Mouse (Mus musculus) spleen, adult 2 months (tissue): ENCODE results near the gene Cpt1c.

Experiments used
- CTCF ChIP-seq: fragments of 200-500 bp; IDR thresholded peaks from 2 replicates; pipeline ENCODE4 v1.5.1; 2011; ENCODE audit warnings: mild to moderate bottlenecking, inconsistent platforms; ENCODE audit not compliant: insufficient read depth, insufficient read length, insufficient replicate concordance; ENCODE audit errors: extremely low read depth
- POLR2A ChIP-seq: fragments of 200-500 bp; IDR thresholded peaks from 2 replicates; pipeline ENCODE4 v1.6.1; 2011; ENCODE audit warnings: low read depth, low read length, inconsistent platforms

DNA sequence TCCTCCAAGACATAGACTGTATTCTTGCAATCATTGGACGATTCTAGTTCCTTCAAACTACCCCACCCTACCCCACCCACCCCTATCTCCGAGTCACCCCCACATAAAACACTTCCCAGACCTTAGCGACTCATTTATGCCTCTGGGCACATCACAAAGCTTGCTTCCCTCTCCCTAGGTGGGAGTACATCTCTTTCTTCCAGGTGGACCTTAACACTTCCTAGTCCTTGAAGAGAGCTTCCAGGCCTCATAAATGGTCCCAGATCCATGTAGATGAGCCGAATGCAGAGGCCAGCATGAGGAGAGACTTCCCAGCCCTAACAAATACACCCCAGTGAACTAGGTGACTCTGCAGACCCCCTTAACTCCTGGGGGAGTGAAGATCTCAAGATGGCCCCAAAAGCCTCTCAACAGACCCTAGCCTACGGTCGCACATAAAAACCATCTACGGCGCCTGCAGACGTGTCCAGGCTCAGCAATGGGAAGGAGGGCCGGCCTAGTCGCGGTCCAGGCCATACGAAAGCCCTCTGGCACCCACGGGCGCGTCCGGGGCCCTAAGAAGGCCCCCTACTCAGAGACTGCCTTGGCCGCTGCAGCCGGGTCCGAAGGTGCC, 40.8 kb upstream of the Cpt1c start:
- TF ChIP-seq CTCF (no peak), POLR2A (no peak)
